Mouse (Mus musculus): Measurements from ENCODE around the gene Gpr152. TPM values are rescaled to one million over a fixed set of nuclear protein-coding genes. Genes with fewer than 3 reads are reported as not detected.

Gpr152 gene
- polyA plus RNA-seq, 1 experiment from 2014 or later = 0.03 TPM

- peak within 1 kb of the TSS; percentile 94 for H3K4me3 ChIP-seq (replicated peaks; ENCODE audit: low read depth, low read length)
- no peaks in the 10 kb centered on the region for H3K9me3 ChIP-seq (replicated peaks; ENCODE audit: low read length)
- TF ChIP-seq CTCF (IDR thresholded peaks at IDR 0.05; ENCODE audit: low read depth) = peak; percentile 82
- H3K9ac ChIP-seq (ENCODE audit: low read depth, low read length) = peak within 1 kb of the TSS; percentile 99
- H3K4me2 ChIP-seq (ENCODE audit: low read length) = peak within 1 kb of the TSS; percentile 83
- H3K27me3 ChIP-seq (ENCODE audit: insufficient read depth, low read length) = no peaks in the 10 kb centered on the region
- ATAC-seq (replicated peaks; ENCODE audit: low FRiP score, low read depth) (peak; percentile 92), DNase-seq (ENCODE audit: low spot score) (peak; percentile 98)
- peaks cover 24% of the 10 kb centered on the region for H3K36me3 ChIP-seq (ENCODE audit: insufficient read depth, low read length)
- peaks cover 21% of the 10 kb centered on the region for H3K4me1 ChIP-seq (replicated peaks; ENCODE audit: insufficient read depth, low read length)
- 3% methylated on average over 46 of the region's 47 CpGs for WGBS
- H3K27ac ChIP-seq = peak within 1 kb of the TSS; percentile 98
These were observed 52.1 kb downstream of the Gpr152 start, which contains the start of gene Ppp1ca for GRCm38 (mm10) chr19:4191528-4192250. Gene Ppp1ca, plus strand, starts transcription at chr19:4192065.

GRCm38 (mm10) chr19:4192251-4192985 lies 52.8 kb downstream of the Gpr152 start:
- no peaks in the 10 kb centered on the region for H3K27me3 ChIP-seq (ENCODE audit: insufficient read depth, low read length)
- no peak for DNase-seq (ENCODE audit: low spot score)
- peak overlapping the region; percentile 99 for H3K9ac ChIP-seq (ENCODE audit: low read depth, low read length)
- H3K27ac ChIP-seq = peak overlapping the region; percentile 98
- H3K9me3 ChIP-seq (replicated peaks; ENCODE audit: low read length) = no peaks in the 10 kb centered on the region
- TF ChIP-seq CTCF (IDR thresholded peaks at IDR 0.05; ENCODE audit: low read depth) = no peak
- peak; percentile 3; the same call in 1 of the 2 replicates for ATAC-seq (replicated peaks; ENCODE audit: low FRiP score, low read depth)
- WGBS = under 1% methylated on average over 49 of the region's 52 CpGs
- H3K4me1 ChIP-seq (replicated peaks; ENCODE audit: insufficient read depth, low read length) = peaks cover 22% of the 10 kb centered on the region
- peak overlapping the region; percentile 83 for H3K4me2 ChIP-seq (ENCODE audit: low read length)
- peak overlapping the region; percentile 94 for H3K4me3 ChIP-seq (replicated peaks; ENCODE audit: low read depth, low read length)
- peaks cover 26% of the 10 kb centered on the region for H3K36me3 ChIP-seq (ENCODE audit: insufficient read depth, low read length)

GRCm38 (mm10) chr19:4193129-4193528 lies 53.5 kb downstream of the Gpr152 start:
- DNase-seq (ENCODE audit: low spot score) (no peak), ATAC-seq (replicated peaks; ENCODE audit: low FRiP score, low read depth) (no peak)
- H3K9ac ChIP-seq (ENCODE audit: low read depth, low read length) = peak overlapping the region; percentile 99
- H3K9me3 ChIP-seq (replicated peaks; ENCODE audit: low read length) = no peaks in the 10 kb centered on the region
- 45% methylated on average over 6 of the region's 6 CpGs for WGBS
- H3K27ac ChIP-seq = peak overlapping the region; percentile 98; the same call in 1 of the 2 replicates
- TF ChIP-seq CTCF (IDR thresholded peaks at IDR 0.05; ENCODE audit: low read depth) = no peak
- peak overlapping the region; percentile 94 for H3K4me3 ChIP-seq (replicated peaks; ENCODE audit: low read depth, low read length)
- H3K4me2 ChIP-seq (ENCODE audit: low read length) = peak overlapping the region; percentile 83
- peaks cover 26% of the 10 kb centered on the region for H3K36me3 ChIP-seq (ENCODE audit: insufficient read depth, low read length)
- peaks cover 22% of the 10 kb centered on the region for H3K4me1 ChIP-seq (replicated peaks; ENCODE audit: insufficient read depth, low read length)
- H3K27me3 ChIP-seq (ENCODE audit: insufficient read depth, low read length) = no peaks in the 10 kb centered on the region

- Histone ChIP-seq H3K27ac (no peak overlapping the region), H3K9me3 (replicated peaks; ENCODE audit: low read length) (no peaks in the 10 kb centered on the region), H3K4me2 (ENCODE audit: low read length) (no peak overlapping the region), H3K9ac (ENCODE audit: low read depth, low read length) (no peak overlapping the region), H3K27me3 (ENCODE audit: insufficient read depth, low read length) (no peaks in the 10 kb centered on the region), H3K4me1 (replicated peaks; ENCODE audit: insufficient read depth, low read length) (peaks cover 22% of the 10 kb centered on the region), H3K4me3 (replicated peaks; ENCODE audit: low read depth, low read length) (no peak overlapping the region), H3K36me3 (ENCODE audit: insufficient read depth, low read length) (peaks cover 29% of the 10 kb centered on the region)
- 83% methylated on average over 8 of the region's 8 CpGs for WGBS
- no peak for TF ChIP-seq CTCF (IDR thresholded peaks at IDR 0.05; ENCODE audit: low read depth)
- ATAC-seq (replicated peaks; ENCODE audit: low FRiP score, low read depth) = no peak
- DNase-seq (ENCODE audit: low spot score) = no peak
These were observed 54.6 kb downstream of the Gpr152 start for GRCm38 (mm10) chr19:4194021-4194724.

- H3K36me3 ChIP-seq (ENCODE audit: insufficient read depth, low read length) = peaks cover 32% of the 10 kb centered on the region
- TF ChIP-seq CTCF (IDR thresholded peaks at IDR 0.05; ENCODE audit: low read depth) = no peak
- no peak overlapping the region for H3K4me2 ChIP-seq (ENCODE audit: low read length)
- H3K9me3 ChIP-seq (replicated peaks; ENCODE audit: low read length) = no peaks in the 10 kb centered on the region
- peaks cover 22% of the 10 kb centered on the region for H3K4me1 ChIP-seq (replicated peaks; ENCODE audit: insufficient read depth, low read length)
- 75% methylated on average over 12 of the region's 12 CpGs for WGBS
- DNase-seq (ENCODE audit: low spot score) (no peak), ATAC-seq (replicated peaks; ENCODE audit: low FRiP score, low read depth) (no peak)
- no peak overlapping the region for H3K9ac ChIP-seq (ENCODE audit: low read depth, low read length)
- H3K27me3 ChIP-seq (ENCODE audit: insufficient read depth, low read length) = no peaks in the 10 kb centered on the region
- H3K4me3 ChIP-seq (replicated peaks; ENCODE audit: low read depth, low read length) = no peak overlapping the region
- no peak overlapping the region for H3K27ac ChIP-seq
These were observed 55.4 kb downstream of the Gpr152 start for GRCm38 (mm10) chr19:4194776-4195650.

Other genes starting within 250 kb of the Gpr152 start
- gene Tcirg1, start 232.7 kb upstream of the Gpr152 start, polyA plus RNA-seq (2015; fragmentation: Nextera tagmentation; extraction: Ambion mirVana) = 31.4 and 33.0 TPM in 2 replicates
- 417 and 423 TPM in 2 replicates for gene Ndufs8, start 227.0 kb upstream of the Gpr152 start, polyA plus RNA-seq (2015; fragmentation: Nextera tagmentation; extraction: Ambion mirVana)
- 3.8 and 3.9 TPM in 2 replicates for gene Aldh3b1, start 210.0 kb upstream of the Gpr152 start, polyA plus RNA-seq (2015; fragmentation: Nextera tagmentation; extraction: Ambion mirVana)
- 24.2 and 25.5 TPM in 2 replicates for gene Unc93b1, start 204.6 kb upstream of the Gpr152 start, polyA plus RNA-seq (2015; fragmentation: Nextera tagmentation; extraction: Ambion mirVana)
- gene Aldh3b3, start 181.1 kb upstream of the Gpr152 start, polyA plus RNA-seq (2015; fragmentation: Nextera tagmentation; extraction: Ambion mirVana) = 0.07 TPM in 1 of 2 replicates, not detected in the other
- 4.2 and 5.8 TPM in 2 replicates for gene Aldh3b2, start 167.5 kb upstream of the Gpr152 start, polyA plus RNA-seq (2015; fragmentation: Nextera tagmentation; extraction: Ambion mirVana)
- 83.9 and 92.6 TPM in 2 replicates for gene Acy3, start 153.2 kb upstream of the Gpr152 start, polyA plus RNA-seq (2015; fragmentation: Nextera tagmentation; extraction: Ambion mirVana)
- 2.4 and 2.8 TPM in 2 replicates for gene Tbx10, start 147.0 kb upstream of the Gpr152 start, polyA plus RNA-seq (2015; fragmentation: Nextera tagmentation; extraction: Ambion mirVana)
- 52.2 and 54.1 TPM in 2 replicates for gene Nudt8, start 139.2 kb upstream of the Gpr152 start, polyA plus RNA-seq (2015; fragmentation: Nextera tagmentation; extraction: Ambion mirVana)
- 1.3 and 1.7 TPM in 2 replicates for gene Gm49405, start 139.2 kb upstream of the Gpr152 start, polyA plus RNA-seq (2015; fragmentation: Nextera tagmentation; extraction: Ambion mirVana)
- 2.6 and 2.8 TPM in 2 replicates for gene Doc2g, start 136.5 kb upstream of the Gpr152 start, polyA plus RNA-seq (2015; fragmentation: Nextera tagmentation; extraction: Ambion mirVana)
- 294 and 318 TPM in 2 replicates for gene Ndufv1, start 127.0 kb upstream of the Gpr152 start, polyA plus RNA-seq (2015; fragmentation: Nextera tagmentation; extraction: Ambion mirVana)
- 441 and 464 TPM in 2 replicates for gene Gstp1, start 101.8 kb upstream of the Gpr152 start, polyA plus RNA-seq (2015; fragmentation: Nextera tagmentation; extraction: Ambion mirVana)
- 3.1 and 4.4 TPM in 2 replicates for gene Gstp2, start 93.8 kb upstream of the Gpr152 start, polyA plus RNA-seq (2015; fragmentation: Nextera tagmentation; extraction: Ambion mirVana)
- not detected in 2 replicates for gene Gstp3, start 80.2 kb upstream of the Gpr152 start, polyA plus RNA-seq (2015; fragmentation: Nextera tagmentation; extraction: Ambion mirVana)
- gene Cabp2, start 58.2 kb upstream of the Gpr152 start, polyA plus RNA-seq (2015; fragmentation: Nextera tagmentation; extraction: Ambion mirVana) = 2.2 and 2.4 TPM in 2 replicates
- 107 TPM in 2 replicates for gene Cdk2ap2, start 42.6 kb upstream of the Gpr152 start, polyA plus RNA-seq (2015; fragmentation: Nextera tagmentation; extraction: Ambion mirVana)
- 12.2 and 13.9 TPM in 2 replicates for gene Pitpnm1, start 39.8 kb upstream of the Gpr152 start, polyA plus RNA-seq (2015; fragmentation: Nextera tagmentation; extraction: Ambion mirVana)
- 83.2 and 84.2 TPM in 2 replicates for gene Aip, start 13.9 kb upstream of the Gpr152 start, polyA plus RNA-seq (2015; fragmentation: Nextera tagmentation; extraction: Ambion mirVana)
- gene Cabp4, start 4.2 kb downstream of the Gpr152 start, polyA plus RNA-seq (2015; fragmentation: Nextera tagmentation; extraction: Ambion mirVana) = 0.08 and 0.13 TPM in 2 replicates
- gene Coro1b, start 8.8 kb downstream of the Gpr152 start, polyA plus RNA-seq (2015; fragmentation: Nextera tagmentation; extraction: Ambion mirVana) = 161 and 164 TPM in 2 replicates
- gene Ptprcap, start 13.8 kb downstream of the Gpr152 start, polyA plus RNA-seq (2015; fragmentation: Nextera tagmentation; extraction: Ambion mirVana) = 0.82 and 0.91 TPM in 2 replicates
- 42.4 and 49.0 TPM in 2 replicates for gene Rps6kb2, start 23.6 kb downstream of the Gpr152 start, polyA plus RNA-seq (2015; fragmentation: Nextera tagmentation; extraction: Ambion mirVana)
- gene Carns1, start 35.7 kb downstream of the Gpr152 start, polyA plus RNA-seq (2015; fragmentation: Nextera tagmentation; extraction: Ambion mirVana) = 2.7 and 3.3 TPM in 2 replicates
- 3.5 and 3.9 TPM in 2 replicates for gene Tbc1d10c, start 51.5 kb downstream of the Gpr152 start, polyA plus RNA-seq (2015; fragmentation: Nextera tagmentation; extraction: Ambion mirVana)
- 804 and 864 TPM in 2 replicates for gene Ppp1ca, start 52.3 kb downstream of the Gpr152 start, polyA plus RNA-seq (2015; fragmentation: Nextera tagmentation; extraction: Ambion mirVana)
- gene Rad9a, start 61.9 kb downstream of the Gpr152 start, polyA plus RNA-seq (2015; fragmentation: Nextera tagmentation; extraction: Ambion mirVana) = 22.8 and 25.7 TPM in 2 replicates
- gene Clcf1, start 74.5 kb downstream of the Gpr152 start, polyA plus RNA-seq (2015; fragmentation: Nextera tagmentation; extraction: Ambion mirVana) = 6.5 and 6.7 TPM in 2 replicates
- gene AC109138.7, start 74.6 kb downstream of the Gpr152 start, polyA plus RNA-seq (2015; fragmentation: Nextera tagmentation; extraction: Ambion mirVana) = not detected in 2 replicates
- 40.9 and 43.6 TPM in 2 replicates for gene Pold4, start 92.1 kb downstream of the Gpr152 start, polyA plus RNA-seq (2015; fragmentation: Nextera tagmentation; extraction: Ambion mirVana)
- gene Ssh3, start 129.4 kb downstream of the Gpr152 start, polyA plus RNA-seq (2015; fragmentation: Nextera tagmentation; extraction: Ambion mirVana) = 15.6 and 18.8 TPM in 2 replicates
- gene Ankrd13d, start 143.3 kb downstream of the Gpr152 start, polyA plus RNA-seq (2015; fragmentation: Nextera tagmentation; extraction: Ambion mirVana) = 3.9 and 5.4 TPM in 2 replicates
- 12.8 and 14.4 TPM in 2 replicates for gene Grk2, start 166.4 kb downstream of the Gpr152 start, polyA plus RNA-seq (2015; fragmentation: Nextera tagmentation; extraction: Ambion mirVana)